Mouse (Mus musculus) gastrocnemius, adult 8-10 months (tissue): ENCODE results near the gene Map3k13. TPM values are rescaled to one million over a fixed set of nuclear protein-coding genes. Genes with fewer than 3 reads are reported as not detected.

Source experiments
- DNase-seq, 2 experiments: peaks; one replicate each; pipeline ENCODE4 v3.0.0; 2022; ENCODE audit warnings: low spot score in 2 of 2
- total RNA-seq, 4 experiments: library from RNA; stranded (reverse); gene quantifications; 2 replicates each; pipeline ENCODE4 v1.2.4; 2022

Map3k13 gene
- total RNA-seq, 4 experiments from 2014 or later: 0.56 to 0.75 (median 0.61) TPM

- DNase-seq: no peak
Observed at GRCm38 (mm10) chr16:21848444-21848843, 54.3 kb downstream of the Map3k13 start.

GRCm38 (mm10) chr16:21848847-21849246 is 54.7 kb downstream of the Map3k13 start:
- no peak for DNase-seq

- DNase-seq: no peak
Observed at GRCm38 (mm10) chr16:21852374-21852773, 58.2 kb downstream of the Map3k13 start.

- no peak for DNase-seq
Observed at GRCm38 (mm10) chr16:21853446-21853941, 59.3 kb downstream of the Map3k13 start.

- no peak for DNase-seq
Observed at GRCm38 (mm10) chr16:21854589-21855284, 60.6 kb downstream of the Map3k13 start.

GRCm38 (mm10) chr16:21856134-21856533 is 62.0 kb downstream of the Map3k13 start:
- no peak for DNase-seq

GRCm38 (mm10) chr16:21857126-21857644 is 63.0 kb downstream of the Map3k13 start:
- DNase-seq: no peak

- DNase-seq: no peak
Observed at GRCm38 (mm10) chr16:21858163-21858562, 64.0 kb downstream of the Map3k13 start.

- DNase-seq: no peak
Observed at GRCm38 (mm10) chr16:21858882-21859281, 64.7 kb downstream of the Map3k13 start.

- no peak for DNase-seq
Observed at GRCm38 (mm10) chr16:21862448-21862847, 68.3 kb downstream of the Map3k13 start.

- no peak for DNase-seq
Observed at GRCm38 (mm10) chr16:21865250-21865982, 71.3 kb downstream of the Map3k13 start.

- no peak for DNase-seq
Observed at GRCm38 (mm10) chr16:21865983-21866575, 71.9 kb downstream of the Map3k13 start.

- DNase-seq: no peak
Observed at GRCm38 (mm10) chr16:21867727-21868126, 73.6 kb downstream of the Map3k13 start.

- DNase-seq: no peak
Observed at GRCm38 (mm10) chr16:21868651-21869050, 74.5 kb downstream of the Map3k13 start.

- DNase-seq: no peak
Observed at GRCm38 (mm10) chr16:21869879-21870278, 75.7 kb downstream of the Map3k13 start.

GRCm38 (mm10) chr16:21877735-21878134 is 83.6 kb downstream of the Map3k13 start:
- DNase-seq: no peak

- no peak for DNase-seq
Observed at GRCm38 (mm10) chr16:21878834-21879233, 84.7 kb downstream of the Map3k13 start.

- DNase-seq: no peak
Observed at GRCm38 (mm10) chr16:21881181-21881580, 87.0 kb downstream of the Map3k13 start.

GRCm38 (mm10) chr16:21881582-21882259 is 87.6 kb downstream of the Map3k13 start:
- DNase-seq: no peak

GRCm38 (mm10) chr16:21887601-21888000 is 93.5 kb downstream of the Map3k13 start:
- no peak for DNase-seq

GRCm38 (mm10) chr16:21893890-21894289 is 99.7 kb downstream of the Map3k13 start:
- DNase-seq: no peak
